Mouse (Mus musculus): ENCODE measurements at regions not wholly inside any gene's neighbourhood (a gene's known extent, or its start where the extent isn't known, plus 50 kb on each side); places are given as distances from the start of the nearest gene placed in this dataset.

DNA sequence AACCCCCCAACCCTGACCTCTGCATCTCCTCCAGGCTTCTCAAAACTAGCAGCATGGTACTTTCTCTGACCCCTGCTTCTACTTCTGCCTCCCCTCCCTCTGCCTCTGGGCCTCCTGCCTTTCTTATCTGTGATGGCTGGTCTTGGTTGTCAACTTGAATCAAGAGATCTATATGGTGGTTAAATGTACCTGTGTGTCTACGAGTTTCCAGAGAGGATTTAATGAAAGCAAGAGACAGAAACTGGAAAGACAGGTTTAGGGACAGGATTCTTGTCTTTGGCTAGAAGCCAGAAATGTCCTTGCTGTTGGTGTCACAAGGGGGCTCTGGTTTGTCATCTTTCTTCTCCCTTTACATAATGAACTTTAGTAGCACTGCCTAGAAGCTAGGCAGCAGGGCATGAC lies 180.9 kb downstream of the Gm19410 start:
- WGBS, result 30% methylated on average over 1 of the region's 1 CpGs
- Histone ChIP-seq H3K36me3 (ENCODE audit: control insufficient read depth, insufficient read depth, low read length) (no peaks in the 10 kb centered on the region), H3K9me3 (ENCODE audit: control insufficient read depth, low read length) (no peaks in the 10 kb centered on the region), H3K4me1 (replicated peaks; ENCODE audit: control insufficient read depth, insufficient read depth, low read length) (no peaks in the 10 kb centered on the region), H3K27me3 (replicated peaks; ENCODE audit: control insufficient read depth, insufficient read depth, low read length) (no peaks in the 10 kb centered on the region), H3K9ac (ENCODE audit: low read depth, low read length) (no peak overlapping the region), H3K4me3 (ENCODE audit: low read depth, low read length) (no peak overlapping the region), H3K4me2 (no peak overlapping the region), H3K27ac (ENCODE audit: low read depth, low read length) (no peak overlapping the region)
- DNase-seq (ENCODE audit: low spot score) (no peak), ATAC-seq (replicated peaks; ENCODE audit: low FRiP score) (no peak)

DNA sequence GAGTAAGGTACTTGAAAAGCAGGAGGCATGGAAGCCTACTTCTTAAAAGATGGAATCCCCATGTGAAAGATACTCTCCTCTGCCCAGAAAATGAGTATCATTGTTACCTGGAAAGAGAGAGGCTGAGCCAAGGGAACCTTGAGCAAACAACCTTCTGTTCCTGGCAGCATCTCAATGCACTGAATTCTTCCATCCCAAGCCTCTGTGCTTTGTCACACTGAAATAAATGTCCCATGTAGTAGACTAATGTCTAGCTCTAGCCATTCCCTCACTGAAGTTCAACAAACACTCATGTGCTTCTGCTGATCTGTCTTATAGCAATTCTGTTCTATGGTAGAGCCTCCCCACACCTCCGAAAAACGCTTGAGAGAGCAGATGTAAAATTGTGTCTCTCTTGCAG lies 182.6 kb downstream of the Gm19410 start:
- ATAC-seq (replicated peaks; ENCODE audit: low FRiP score) (no peak), DNase-seq (ENCODE audit: low spot score) (no peak)
- H3K4me1 ChIP-seq (replicated peaks; ENCODE audit: control insufficient read depth, insufficient read depth, low read length), result no peaks in the 10 kb centered on the region
- H3K9me3 ChIP-seq (ENCODE audit: control insufficient read depth, low read length), result no peaks in the 10 kb centered on the region
- 75% methylated on average over 2 of the region's 2 CpGs for WGBS
- H3K9ac ChIP-seq (ENCODE audit: low read depth, low read length), result no peak overlapping the region
- no peak overlapping the region for H3K27ac ChIP-seq (ENCODE audit: low read depth, low read length)
- H3K4me2 ChIP-seq, result no peak overlapping the region
- H3K36me3 ChIP-seq (ENCODE audit: control insufficient read depth, insufficient read depth, low read length), result no peaks in the 10 kb centered on the region
- H3K4me3 ChIP-seq (ENCODE audit: low read depth, low read length), result no peak overlapping the region
- H3K27me3 ChIP-seq (replicated peaks; ENCODE audit: control insufficient read depth, insufficient read depth, low read length), result no peaks in the 10 kb centered on the region

GRCm38 (mm10) chr8:35948751-35949183 lies 183.2 kb downstream of the Gm19410 start:
- Histone ChIP-seq H3K9ac (ENCODE audit: low read depth, low read length) (no peak overlapping the region), H3K27ac (ENCODE audit: low read depth, low read length) (no peak overlapping the region), H3K4me3 (ENCODE audit: low read depth, low read length) (no peak overlapping the region), H3K4me1 (replicated peaks; ENCODE audit: control insufficient read depth, insufficient read depth, low read length) (no peaks in the 10 kb centered on the region), H3K27me3 (replicated peaks; ENCODE audit: control insufficient read depth, insufficient read depth, low read length) (no peaks in the 10 kb centered on the region), H3K9me3 (ENCODE audit: control insufficient read depth, low read length) (no peaks in the 10 kb centered on the region), H3K36me3 (ENCODE audit: control insufficient read depth, insufficient read depth, low read length) (no peaks in the 10 kb centered on the region), H3K4me2 (no peak overlapping the region)
- DNase-seq (ENCODE audit: low spot score) (no peak), ATAC-seq (replicated peaks; ENCODE audit: low FRiP score) (no peak)
- WGBS, result 53% methylated on average over 9 of the region's 9 CpGs

DNA sequence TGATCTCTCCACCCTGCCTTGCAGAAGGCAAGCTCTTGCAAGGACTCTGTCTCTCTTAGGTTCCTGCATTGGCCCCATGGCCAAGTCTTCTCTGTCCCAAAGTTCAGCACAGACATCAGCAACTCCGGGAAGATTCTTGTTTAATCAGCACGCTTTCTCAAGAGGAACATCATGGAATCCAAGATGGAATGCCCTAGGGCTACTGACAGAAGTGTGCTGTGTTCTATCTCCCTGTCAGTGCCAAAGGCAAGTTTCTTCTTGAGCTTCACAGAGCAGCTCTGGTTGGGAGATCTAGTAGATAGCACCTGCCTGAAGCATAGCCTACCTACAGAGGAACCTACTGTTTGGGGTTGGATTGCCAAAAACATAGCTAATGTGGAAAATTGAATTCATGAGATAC lies 189.9 kb downstream of the Gm19410 start:
- DNase-seq (ENCODE audit: low spot score) (no peak), ATAC-seq (replicated peaks; ENCODE audit: low FRiP score) (no peak)
- no peaks in the 10 kb centered on the region for H3K36me3 ChIP-seq (ENCODE audit: control insufficient read depth, insufficient read depth, low read length)
- H3K9ac ChIP-seq (ENCODE audit: low read depth, low read length), result no peak overlapping the region
- 71% methylated on average over 2 of the region's 2 CpGs for WGBS
- H3K27ac ChIP-seq (ENCODE audit: low read depth, low read length), result no peak overlapping the region
- no peak overlapping the region for H3K4me2 ChIP-seq
- H3K9me3 ChIP-seq (ENCODE audit: control insufficient read depth, low read length), result no peaks in the 10 kb centered on the region
- H3K4me1 ChIP-seq (replicated peaks; ENCODE audit: control insufficient read depth, insufficient read depth, low read length), result no peaks in the 10 kb centered on the region
- no peaks in the 10 kb centered on the region for H3K27me3 ChIP-seq (replicated peaks; ENCODE audit: control insufficient read depth, insufficient read depth, low read length)
- no peak overlapping the region for H3K4me3 ChIP-seq (ENCODE audit: low read depth, low read length)

DNA sequence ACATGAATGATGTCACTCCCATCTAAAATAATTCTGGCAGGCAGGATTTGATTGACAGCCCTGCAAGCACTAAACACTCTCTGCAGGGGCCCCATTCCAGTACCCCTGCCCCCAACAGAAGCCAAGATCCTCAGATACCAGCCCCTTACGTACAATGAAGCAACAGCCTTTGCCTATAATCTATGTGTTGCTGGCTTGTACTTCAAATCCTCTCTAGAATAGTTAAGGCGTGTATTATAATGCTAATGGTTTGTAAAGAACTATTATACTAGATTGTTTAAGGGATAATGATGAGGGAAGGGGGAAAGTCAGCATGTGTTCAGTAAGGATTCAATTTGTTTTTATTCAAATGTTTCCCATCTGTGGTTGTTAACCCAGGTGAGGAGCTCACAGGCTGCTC lies 190.7 kb downstream of the Gm19410 start:
- Histone ChIP-seq H3K4me1 (replicated peaks; ENCODE audit: control insufficient read depth, insufficient read depth, low read length) (no peaks in the 10 kb centered on the region), H3K4me3 (ENCODE audit: low read depth, low read length) (no peak overlapping the region), H3K9me3 (ENCODE audit: control insufficient read depth, low read length) (no peaks in the 10 kb centered on the region), H3K27me3 (replicated peaks; ENCODE audit: control insufficient read depth, insufficient read depth, low read length) (no peaks in the 10 kb centered on the region), H3K27ac (ENCODE audit: low read depth, low read length) (no peak overlapping the region), H3K36me3 (ENCODE audit: control insufficient read depth, insufficient read depth, low read length) (no peaks in the 10 kb centered on the region), H3K4me2 (no peak overlapping the region), H3K9ac (ENCODE audit: low read depth, low read length) (no peak overlapping the region)
- WGBS, result 58% methylated on average over 2 of the region's 2 CpGs
- DNase-seq (ENCODE audit: low spot score) (no peak), ATAC-seq (replicated peaks; ENCODE audit: low FRiP score) (no peak)

DNA sequence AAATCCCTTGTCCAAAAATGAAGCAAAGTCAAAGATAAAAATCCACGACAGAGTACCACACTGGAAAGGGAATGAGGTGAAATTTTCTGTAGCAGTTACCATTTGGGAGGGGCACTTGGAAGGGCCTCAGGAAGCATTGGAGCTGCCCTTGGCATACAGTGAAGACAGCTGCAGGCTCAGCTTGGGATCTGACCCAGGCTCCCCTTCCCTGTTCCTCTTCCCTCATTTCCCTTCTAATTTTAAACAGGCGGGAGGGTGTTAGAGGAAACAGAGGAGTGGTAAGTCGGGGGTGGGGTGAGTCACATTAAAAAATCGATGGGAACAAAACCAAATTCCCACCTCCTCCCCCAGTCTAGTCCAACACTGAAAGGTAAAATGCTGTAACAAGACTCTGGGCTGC lies 193.6 kb downstream of the Gm19410 start:
- ATAC-seq (replicated peaks; ENCODE audit: low FRiP score) (no peak), DNase-seq (ENCODE audit: low spot score) (no peak)
- H3K36me3 ChIP-seq (ENCODE audit: control insufficient read depth, insufficient read depth, low read length), result no peaks in the 10 kb centered on the region
- no peak overlapping the region for H3K9ac ChIP-seq (ENCODE audit: low read depth, low read length)
- 50% methylated on average over 4 of the region's 4 CpGs for WGBS
- H3K4me1 ChIP-seq (replicated peaks; ENCODE audit: control insufficient read depth, insufficient read depth, low read length), result no peaks in the 10 kb centered on the region
- H3K9me3 ChIP-seq (ENCODE audit: control insufficient read depth, low read length), result no peaks in the 10 kb centered on the region
- H3K27ac ChIP-seq (ENCODE audit: low read depth, low read length), result no peak overlapping the region
- no peak overlapping the region for H3K4me2 ChIP-seq
- no peak overlapping the region for H3K4me3 ChIP-seq (ENCODE audit: low read depth, low read length)
- no peaks in the 10 kb centered on the region for H3K27me3 ChIP-seq (replicated peaks; ENCODE audit: control insufficient read depth, insufficient read depth, low read length)

- no peak overlapping the region for H3K4me2 ChIP-seq
- H3K27me3 ChIP-seq (replicated peaks; ENCODE audit: control insufficient read depth, insufficient read depth, low read length), result no peaks in the 10 kb centered on the region
- no peaks in the 10 kb centered on the region for H3K36me3 ChIP-seq (ENCODE audit: control insufficient read depth, insufficient read depth, low read length)
- no peak overlapping the region for H3K27ac ChIP-seq (ENCODE audit: low read depth, low read length)
- DNase-seq (ENCODE audit: low spot score) (no peak), ATAC-seq (replicated peaks; ENCODE audit: low FRiP score) (no peak)
- H3K4me1 ChIP-seq (replicated peaks; ENCODE audit: control insufficient read depth, insufficient read depth, low read length), result no peaks in the 10 kb centered on the region
- H3K9me3 ChIP-seq (ENCODE audit: control insufficient read depth, low read length), result no peaks in the 10 kb centered on the region
- H3K9ac ChIP-seq (ENCODE audit: low read depth, low read length), result no peak overlapping the region
- 46% methylated on average over 9 of the region's 9 CpGs for WGBS
- H3K4me3 ChIP-seq (ENCODE audit: low read depth, low read length), result no peak overlapping the region
Measured at GRCm38 (mm10) chr8:35960867-35961614, 195.5 kb downstream of the Gm19410 start.

DNA sequence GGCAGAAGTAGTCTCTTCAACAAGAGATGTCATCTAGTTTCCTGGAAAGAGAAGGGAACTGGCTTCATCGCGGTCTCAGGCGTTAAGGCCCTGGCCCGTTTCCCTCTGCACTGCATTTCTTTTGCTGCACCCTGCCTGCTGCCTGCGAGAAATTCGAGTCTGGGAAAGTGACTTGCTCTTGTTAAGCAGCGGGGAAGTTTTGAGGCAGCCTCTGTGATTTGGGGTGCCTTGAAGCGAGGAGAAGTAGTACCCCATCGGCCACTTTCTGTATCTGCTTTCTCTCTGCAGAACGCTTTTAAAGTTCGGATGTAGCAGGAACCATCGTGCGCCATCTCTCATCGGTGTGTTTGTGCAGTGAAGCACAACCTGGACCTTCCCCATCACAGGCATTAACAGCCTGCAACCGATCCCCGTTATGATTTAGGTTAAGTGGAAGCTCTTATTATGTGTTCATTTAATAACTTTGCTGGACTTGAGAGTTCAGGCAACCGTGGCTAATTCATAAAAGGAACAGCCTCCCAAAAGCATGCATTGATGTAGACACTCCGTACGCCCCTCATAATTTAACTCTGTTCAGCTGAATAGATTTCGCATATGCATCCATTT lies 196.1 kb downstream of the Gm19410 start:
- no peak overlapping the region for H3K4me2 ChIP-seq

GRCm38 (mm10) chr8:35964932-35965331 lies 199.3 kb downstream of the Gm19410 start:
- no peak for DNase-seq (ENCODE audit: low spot score)
- H3K9ac ChIP-seq (ENCODE audit: low read depth, low read length), result no peak overlapping the region
- no peak overlapping the region for H3K27ac ChIP-seq (ENCODE audit: low read depth, low read length)
- no peaks in the 10 kb centered on the region for H3K9me3 ChIP-seq (ENCODE audit: control insufficient read depth, low read length)
- no peak overlapping the region for H3K4me2 ChIP-seq
- H3K4me1 ChIP-seq (replicated peaks; ENCODE audit: control insufficient read depth, insufficient read depth, low read length), result no peaks in the 10 kb centered on the region
- H3K4me3 ChIP-seq (ENCODE audit: low read depth, low read length), result no peak overlapping the region
- no peak for ATAC-seq (replicated peaks; ENCODE audit: low FRiP score)
- 38% methylated on average over 1 of the region's 1 CpGs for WGBS
- H3K36me3 ChIP-seq (ENCODE audit: control insufficient read depth, insufficient read depth, low read length), result no peaks in the 10 kb centered on the region
- no peaks in the 10 kb centered on the region for H3K27me3 ChIP-seq (replicated peaks; ENCODE audit: control insufficient read depth, insufficient read depth, low read length)

More for the DNA sequence above, 196.1 kb downstream of the Gm19410 start:
- Histone ChIP-seq H3K36me3 (ENCODE audit: control insufficient read depth, insufficient read depth, low read length) (no peaks in the 10 kb centered on the region), H3K27me3 (replicated peaks; ENCODE audit: control insufficient read depth, insufficient read depth, low read length) (no peaks in the 10 kb centered on the region), H3K4me3 (ENCODE audit: low read depth, low read length) (no peak overlapping the region), H3K27ac (ENCODE audit: low read depth, low read length) (no peak overlapping the region), H3K4me1 (replicated peaks; ENCODE audit: control insufficient read depth, insufficient read depth, low read length) (no peaks in the 10 kb centered on the region), H3K9ac (ENCODE audit: low read depth, low read length) (no peak overlapping the region), H3K9me3 (ENCODE audit: control insufficient read depth, low read length) (no peaks in the 10 kb centered on the region)
- DNase-seq (ENCODE audit: low spot score) (no peak), ATAC-seq (replicated peaks; ENCODE audit: low FRiP score) (no peak)
- 71% methylated on average over 20 of the region's 20 CpGs for WGBS
